Mouse (Mus musculus): ENCODE results near the gene Ccdc107.
"Not testable (repeated sequence)": the region's sequence is repeated elsewhere in the genome, so short reads cannot be mapped to it uniquely, and the experiment has no call there.

Gene Ccdc107

DNA sequence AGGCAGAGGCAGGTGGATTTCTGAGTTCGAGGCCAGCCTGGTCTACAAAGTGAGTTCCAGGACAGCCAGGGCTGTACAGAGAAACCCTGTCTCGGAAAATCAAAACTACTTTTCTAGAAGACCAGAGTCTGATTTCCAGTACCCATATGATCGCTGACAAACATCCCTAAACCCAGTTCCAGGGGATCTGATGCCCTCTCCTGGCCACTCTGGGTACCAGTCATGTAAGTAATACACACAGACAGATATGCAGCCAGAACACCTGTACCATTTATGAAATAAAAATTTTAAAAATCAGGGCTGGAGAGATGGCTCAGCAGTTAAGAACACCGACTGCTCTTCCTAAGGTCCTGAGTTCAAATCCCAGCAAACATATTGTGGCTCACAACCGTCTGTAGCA lies 7.0 kb upstream of the Ccdc107 start:
- not testable (repeated sequence) for DNase-seq (ENCODE audit: low read depth, low spot score)

DNA sequence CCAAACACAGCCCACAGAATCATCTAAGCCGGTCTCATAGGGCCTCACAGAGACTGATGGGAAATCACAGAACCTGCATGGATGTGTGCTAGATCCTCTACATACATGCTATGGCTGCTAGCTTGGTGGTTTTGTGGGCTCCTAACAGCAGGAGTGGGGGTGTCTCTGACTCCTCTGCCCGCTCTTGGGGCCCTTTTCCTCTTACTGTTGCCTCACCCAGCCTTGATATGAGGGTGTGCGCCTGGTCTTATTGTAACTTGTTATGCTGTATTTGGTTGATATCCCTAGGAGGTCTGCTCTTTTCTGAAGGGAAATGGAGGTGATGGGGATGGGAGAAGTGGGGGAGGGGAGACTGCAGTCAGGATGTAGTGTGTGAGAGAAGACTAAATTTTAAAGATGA lies 3.1 kb upstream of the Ccdc107 start:
- no peak for DNase-seq (ENCODE audit: low read depth, low spot score)

DNA sequence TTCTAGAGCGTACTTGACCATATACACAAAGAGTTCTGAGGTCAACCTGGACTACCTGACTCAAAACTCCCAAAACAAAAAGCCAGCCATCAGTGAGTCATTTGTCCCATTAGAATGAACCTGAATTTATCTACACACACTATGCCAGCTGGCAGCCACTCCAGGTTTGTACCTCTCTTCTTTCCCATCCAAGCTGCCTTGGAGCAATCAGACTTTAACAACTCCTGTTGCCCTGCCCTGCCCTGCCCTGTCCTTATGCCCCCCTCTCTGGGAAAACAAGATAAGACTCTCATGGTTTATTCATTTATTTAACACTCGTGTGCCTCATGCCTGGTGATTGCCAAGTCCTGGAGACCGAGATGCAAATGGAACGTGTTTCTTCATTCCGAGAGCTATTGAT lies 1.9 kb upstream of the Ccdc107 start:
- no peak for DNase-seq (ENCODE audit: low read depth, low spot score)

- DNase-seq (ENCODE audit: low read depth, low spot score), result no peak
These were observed 439 bp upstream of the Ccdc107 start for GRCm38 (mm10) chr4:43492101-43492820.

DNA sequence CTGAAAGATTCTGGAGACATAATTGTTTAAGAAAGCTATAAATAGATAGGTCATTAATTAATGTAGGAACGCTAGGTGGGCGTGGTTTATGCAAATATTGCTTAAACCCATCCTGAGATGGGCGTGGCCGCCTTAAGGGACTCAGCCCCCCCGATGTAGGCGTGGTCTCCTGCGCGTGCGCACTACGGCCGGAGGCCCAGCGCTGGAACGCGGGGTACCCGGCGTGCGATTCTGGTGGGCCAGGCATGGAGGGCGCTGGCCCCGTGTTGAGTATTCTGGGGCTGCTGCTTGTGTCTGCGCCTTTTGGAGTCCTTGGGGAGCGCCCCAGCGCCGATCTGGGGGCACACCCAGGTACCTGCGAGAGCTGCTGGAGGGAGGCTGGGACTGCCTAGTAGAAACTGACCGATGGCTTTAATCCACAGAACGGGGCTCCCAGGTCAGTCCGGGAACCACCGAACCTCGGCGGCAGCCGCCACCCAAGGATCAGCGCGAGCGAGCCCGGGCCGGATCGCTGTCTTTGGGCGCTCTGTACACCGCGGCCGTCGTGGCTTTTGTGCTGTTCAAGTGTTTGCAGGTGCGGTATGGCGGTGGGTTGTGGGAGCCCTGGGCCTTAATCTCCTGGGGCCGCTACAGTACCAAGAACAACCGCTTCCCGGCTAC lies 616 bp downstream of the Ccdc107 start:
- peak; percentile 94 for DNase-seq (ENCODE audit: low read depth, low spot score)

GRCm38 (mm10) chr4:43493846-43494240 lies 1.1 kb downstream of the Ccdc107 start:
- DNase-seq (ENCODE audit: low read depth, low spot score), result no peak

DNA sequence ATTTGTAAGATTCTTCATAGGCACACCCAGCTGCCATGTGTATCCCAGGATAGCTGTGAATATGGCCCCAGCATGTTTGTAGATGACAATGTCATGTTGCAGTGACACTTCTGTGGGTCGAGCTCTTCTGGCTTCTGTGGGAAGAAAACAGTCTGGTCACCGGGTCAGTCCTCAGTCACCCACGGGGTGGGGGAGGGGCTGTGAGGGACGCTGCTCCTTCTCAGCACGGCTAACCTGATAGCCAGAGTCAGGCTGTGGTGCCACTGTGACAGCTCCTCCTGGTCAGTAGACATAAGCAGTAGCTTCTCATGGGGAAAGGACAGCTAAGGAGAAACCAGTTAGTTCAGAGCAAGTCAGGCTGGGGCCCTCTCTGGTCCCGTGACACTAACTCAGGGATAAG lies 3.9 kb downstream of the Ccdc107 start:
- DNase-seq (ENCODE audit: low read depth, low spot score), result no peak

- no peak for DNase-seq (ENCODE audit: low read depth, low spot score)
These were observed 4.7 kb downstream of the Ccdc107 start for GRCm38 (mm10) chr4:43497405-43497804.

GRCm38 (mm10) chr4:43497946-43498345 lies 5.2 kb downstream of the Ccdc107 start:
- no peak for DNase-seq (ENCODE audit: low read depth, low spot score)

- no peak for DNase-seq (ENCODE audit: low read depth, low spot score)
These were observed 6.3 kb downstream of the Ccdc107 start for GRCm38 (mm10) chr4:43498983-43499382.

DNA sequence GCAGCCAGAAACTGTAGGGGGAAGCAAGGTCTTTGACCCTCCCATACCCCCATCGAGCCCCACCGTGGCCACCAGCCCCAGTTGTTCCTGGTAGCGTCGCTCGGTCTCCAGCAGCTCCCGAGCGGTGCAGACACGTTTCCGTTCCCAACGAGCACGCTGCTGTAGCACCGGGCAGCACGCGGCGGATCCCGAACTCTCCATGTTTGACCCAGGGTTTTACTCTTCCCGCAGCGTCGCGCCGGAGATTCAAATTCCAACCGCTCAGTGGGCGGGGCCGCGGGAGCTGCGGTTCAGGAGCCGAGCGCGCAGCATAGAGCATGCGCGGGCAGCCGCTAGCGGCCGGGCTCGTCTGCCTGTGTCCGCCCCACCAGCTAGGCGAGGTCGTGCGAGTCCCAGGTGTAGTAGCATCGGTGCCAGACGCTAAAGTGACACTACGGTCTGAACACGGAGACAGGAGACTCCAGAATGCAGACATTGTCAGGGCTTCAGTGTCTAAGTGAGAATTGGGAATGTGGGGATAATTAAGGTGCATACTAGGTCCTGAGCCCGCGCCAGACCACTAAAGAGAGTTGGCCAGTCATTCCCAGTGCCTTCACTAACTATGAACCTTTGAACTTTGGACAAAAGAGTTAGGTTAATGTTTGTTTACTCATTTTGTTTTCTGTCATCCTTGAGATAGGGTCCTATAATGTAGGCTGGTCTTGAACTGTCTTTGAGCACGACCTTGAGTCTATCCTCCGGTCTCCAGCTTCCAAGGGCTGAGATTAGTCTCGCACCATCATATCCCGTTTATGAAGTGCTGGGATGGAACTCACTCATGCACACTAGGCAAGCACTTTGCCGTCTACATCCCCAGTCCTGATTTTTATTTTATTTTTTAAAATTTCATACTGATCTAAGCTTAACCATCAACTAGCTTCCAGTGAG lies 7.0 kb downstream of the Ccdc107 start, which contains the start of gene Arhgef39:
Arhgef39 (minus strand) TSS at position 289 of the 927 bp plus-strand sequence.
- DNase-seq (ENCODE audit: low read depth, low spot score), result peak; percentile 82

DNA sequence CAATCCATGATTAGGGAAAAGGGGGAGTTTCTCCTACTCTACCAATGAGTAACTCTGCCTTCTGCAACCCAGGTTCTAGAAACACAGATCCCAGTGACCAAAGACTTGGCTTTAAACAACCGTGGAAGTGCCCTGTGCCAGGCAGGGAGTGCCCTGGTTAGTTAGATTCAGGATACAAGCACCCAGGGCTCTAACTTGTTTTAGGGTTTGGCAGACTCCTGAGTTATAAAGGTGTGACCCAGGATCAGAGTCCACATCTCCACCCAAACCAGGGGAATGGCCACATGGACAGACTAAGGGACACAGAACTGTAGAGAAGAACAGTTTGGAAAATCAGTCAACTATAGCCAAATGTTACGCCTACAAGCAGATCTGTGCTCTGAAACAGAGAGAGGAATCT lies 10.3 kb downstream of the Ccdc107 start:
- DNase-seq (ENCODE audit: low read depth, low spot score), result no peak

- no peak for DNase-seq (ENCODE audit: low read depth, low spot score)
These were observed 10.8 kb downstream of the Ccdc107 start for GRCm38 (mm10) chr4:43503506-43503905.

DNA sequence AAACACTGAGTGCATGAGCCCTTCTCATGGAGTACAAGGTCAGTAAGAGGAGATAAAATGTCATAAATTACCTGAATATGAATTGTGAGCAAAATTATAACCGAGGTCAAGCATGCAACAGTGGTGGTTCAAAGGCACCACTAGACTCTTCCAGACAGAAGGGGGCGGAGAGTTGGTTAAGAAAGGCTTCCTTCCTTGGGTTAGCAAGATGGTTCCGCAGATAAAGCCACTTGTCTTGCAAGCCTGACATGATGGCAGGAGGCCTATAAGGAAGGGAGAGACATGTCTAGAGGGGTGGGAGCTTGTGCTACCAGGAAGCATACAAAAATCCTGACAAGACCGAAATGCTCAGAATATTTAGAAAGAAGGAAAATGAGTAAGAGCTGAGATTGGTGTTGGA lies 11.6 kb downstream of the Ccdc107 start:
- DNase-seq (ENCODE audit: low read depth, low spot score), result no peak

- DNase-seq (ENCODE audit: low read depth, low spot score), result no peak
These were observed 13.4 kb downstream of the Ccdc107 start for GRCm38 (mm10) chr4:43506074-43506473.

GRCm38 (mm10) chr4:43506536-43507185 lies 14.0 kb downstream of the Ccdc107 start, which contains the start of gene Car9:
TSS of gene Car9 (plus strand) at chr4:43506966.
- DNase-seq (ENCODE audit: low read depth, low spot score), result no peak

- DNase-seq (ENCODE audit: low read depth, low spot score), result no peak
These were observed 15.4 kb downstream of the Ccdc107 start for GRCm38 (mm10) chr4:43507938-43508665.

- DNase-seq (ENCODE audit: low read depth, low spot score), result no peak
These were observed 15.9 kb downstream of the Ccdc107 start for GRCm38 (mm10) chr4:43508666-43508997.

DNA sequence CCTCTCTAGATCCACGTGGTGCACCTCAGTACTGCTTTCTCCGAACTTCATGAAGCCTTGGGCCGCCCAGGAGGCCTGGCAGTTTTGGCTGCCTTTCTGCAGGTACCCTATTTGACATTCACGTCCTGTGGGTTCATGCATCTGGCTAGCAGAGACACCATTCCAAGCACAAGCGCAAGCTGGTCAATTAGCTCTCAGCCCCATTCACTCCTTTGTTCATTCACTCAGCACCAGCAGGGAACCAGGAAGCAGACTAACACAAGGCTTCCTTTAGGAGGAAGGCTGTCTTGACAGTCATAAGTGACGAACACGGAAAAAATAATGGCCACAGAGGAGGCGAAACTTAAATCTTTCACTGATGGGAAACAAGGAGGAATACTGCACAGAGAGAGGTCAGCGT lies 16.4 kb downstream of the Ccdc107 start:
- no peak for DNase-seq (ENCODE audit: low read depth, low spot score)

GRCm38 (mm10) chr4:43511675-43512454 lies 19.2 kb downstream of the Ccdc107 start:
- DNase-seq (ENCODE audit: low read depth, low spot score), result no peak

Measured in embryo, embryonic 11.5 days (tissue).